32 mouse cellular contexts compared by ENCODE assay signal in genomic region chr9:112361355-112361754, GRCm38 (mm10).
DNase-seq lines count a peak whose midpoint lies in the region; ATAC-seq and TF ChIP-seq lines count a peak whose summit lies in the region.
"Had no signal": no experiment of that assay in that cellular context is flagged by ENCODE, and none has a peak within 500 bp of the region (broad histone marks: within the 10 kb centered on the region; RNA-seq: fewer than 3 reads in every experiment).

No protein-coding gene starts in this region.

- H3K9me3 ChIP-seq in forebrain, postnatal 0 days (ENCODE audit: low read length): no peaks in the 10 kb centered on the region
- no peaks in the 10 kb centered on the region for H3K9me3 ChIP-seq in forebrain, embryonic 11.5 days (ENCODE audit: control insufficient read depth, low read length)
- no peaks in the 10 kb centered on the region for H3K9me3 ChIP-seq in liver, embryonic 11.5 days (ENCODE audit: control insufficient read depth, low read length)
- H3K9me3 ChIP-seq: heart, embryonic 12.5 days; liver, embryonic 13.5 days; megakaryocyte, embryonic 14.5 days; midbrain, embryonic 12.5 days; neural tube, embryonic 12.5 days had no signal

- ATAC-seq in forebrain, postnatal 0 days: no peak
- no peak for ATAC-seq in forebrain, embryonic 11.5 days (replicated peaks; ENCODE audit: low FRiP score)
- no peak for ATAC-seq in liver, embryonic 11.5 days (replicated peaks; ENCODE audit: low FRiP score)
- ATAC-seq: forebrain, embryonic 16.5 days; inflammation-experienced regulatory T-cells, adult 6 months; lung, postnatal 0 days; Patski had no signal

- no peak overlapping the region for H3K27ac ChIP-seq in forebrain, postnatal 0 days (ENCODE audit: low read depth, low read length)
- H3K27ac ChIP-seq in forebrain, embryonic 11.5 days (ENCODE audit: low read depth, low read length): no peak overlapping the region
- H3K27ac ChIP-seq in liver, embryonic 11.5 days (ENCODE audit: low read depth, low read length): no peak overlapping the region
- H3K27ac ChIP-seq: heart, adult 2 months; hindbrain, embryonic 14.5 days; liver, embryonic 13.5 days; midbrain, embryonic 12.5 days; neural tube, embryonic 12.5 days had no signal

- no peaks in the 10 kb centered on the region for H3K36me3 ChIP-seq in forebrain, postnatal 0 days (ENCODE audit: insufficient read depth)
- no peaks in the 10 kb centered on the region for H3K36me3 ChIP-seq in forebrain, embryonic 11.5 days (ENCODE audit: control insufficient read depth, insufficient read depth, low read length)
- no peaks in the 10 kb centered on the region for H3K36me3 ChIP-seq in liver, embryonic 11.5 days (ENCODE audit: control insufficient read depth, insufficient read depth, low read length)
- H3K36me3 ChIP-seq: heart, embryonic 12.5 days; liver, embryonic 13.5 days; midbrain, embryonic 12.5 days; neural tube, embryonic 12.5 days had no signal

- no peak overlapping the region for H3K4me2 ChIP-seq in forebrain, postnatal 0 days (ENCODE audit: low read depth)
- H3K4me2 ChIP-seq in forebrain, embryonic 11.5 days (ENCODE audit: low read depth, low read length, severe bottlenecking): no peak overlapping the region
- H3K4me2 ChIP-seq in liver, embryonic 11.5 days: no peak overlapping the region
- H3K4me2 ChIP-seq: heart, embryonic 12.5 days; hindbrain, embryonic 14.5 days; liver, embryonic 13.5 days; midbrain, embryonic 12.5 days; neural tube, embryonic 12.5 days had no signal

- no peak overlapping the region for H3K9ac ChIP-seq in forebrain, postnatal 0 days
- H3K9ac ChIP-seq in forebrain, embryonic 11.5 days (ENCODE audit: low read length): no peak overlapping the region
- H3K9ac ChIP-seq in liver, embryonic 11.5 days (ENCODE audit: low read depth, low read length): no peak overlapping the region
- H3K9ac ChIP-seq: heart, embryonic 12.5 days; hindbrain, embryonic 14.5 days; liver, embryonic 13.5 days; midbrain, embryonic 12.5 days; neural tube, embryonic 12.5 days had no signal

- H3K4me1 ChIP-seq in forebrain, postnatal 0 days (ENCODE audit: insufficient read depth): no peaks in the 10 kb centered on the region
- H3K4me1 ChIP-seq in forebrain, embryonic 11.5 days (replicated peaks; ENCODE audit: control insufficient read depth, insufficient read depth, low read length): no peaks in the 10 kb centered on the region
- no peaks in the 10 kb centered on the region for H3K4me1 ChIP-seq in liver, embryonic 11.5 days (replicated peaks; ENCODE audit: control insufficient read depth, insufficient read depth, low read length)
- H3K4me1 ChIP-seq: liver, embryonic 13.5 days; megakaryocyte, embryonic 14.5 days; neural tube, embryonic 12.5 days had no signal

- WGBS in forebrain, postnatal 0 days: 65% methylated on average over 3 of the region's 3 CpGs
- WGBS in forebrain, embryonic 11.5 days: 89% methylated on average over 3 of the region's 3 CpGs
- WGBS in liver, embryonic 11.5 days: 71% methylated on average over 3 of the region's 3 CpGs

- H3K4me3 ChIP-seq in forebrain, postnatal 0 days (ENCODE audit: low read depth, low read length): no peak overlapping the region
- no peak overlapping the region for H3K4me3 ChIP-seq in forebrain, embryonic 11.5 days (ENCODE audit: low read depth, low read length)
- no peak overlapping the region for H3K4me3 ChIP-seq in liver, embryonic 11.5 days (ENCODE audit: low read depth, low read length)
- H3K4me3 ChIP-seq: erythroblast, embryonic 14.5 days; heart, adult 2 months; heart, embryonic 12.5 days; liver, embryonic 13.5 days; megakaryocyte, embryonic 14.5 days; midbrain, embryonic 12.5 days; myocyte; neural tube, embryonic 12.5 days had no signal

- no peaks in the 10 kb centered on the region for H3K27me3 ChIP-seq in forebrain, postnatal 0 days (ENCODE audit: insufficient read depth, low read length)
- no peaks in the 10 kb centered on the region for H3K27me3 ChIP-seq in forebrain, embryonic 11.5 days (ENCODE audit: control insufficient read depth, insufficient read depth, low read length)
- no peaks in the 10 kb centered on the region for H3K27me3 ChIP-seq in liver, embryonic 11.5 days (replicated peaks; ENCODE audit: control insufficient read depth, insufficient read depth, low read length)
- H3K27me3 ChIP-seq: heart, embryonic 12.5 days; liver, embryonic 13.5 days; megakaryocyte, embryonic 14.5 days; midbrain, embryonic 12.5 days; neural tube, embryonic 12.5 days; Patski had no signal

- intact Hi-C loops in left cerebral cortex, postnatal 14 days (cut with DNase I): no loop called here
- intact Hi-C loops in left cerebral cortex, postnatal 10 days (cut with DNase I): no loop called here

- no peak for TF ChIP-seq CTCF in forebrain, postnatal 0 days (IDR thresholded peaks at IDR 0.05; ENCODE audit: low read depth)

- peak; percentile 61 for DNase-seq in forebrain, postnatal 0 days
- no peak for DNase-seq in forebrain, embryonic 11.5 days (ENCODE audit: low spot score)
- peak; percentile 24 to 28 for DNase-seq in left cerebral cortex, postnatal 14 days (ENCODE audit: low spot score in 2 of 2)
- DNase-seq in left cerebral cortex, postnatal 10 days (ENCODE audit: extremely low spot score in 1 of 2, low spot score in 2 of 2): no peak
- DNase-seq in layer of hippocampus, adult 9-11 months: peak; percentile 48
- no peak for DNase-seq in cerebellum, adult 9-11 months
- no peak for DNase-seq in liver, embryonic 11.5 days (ENCODE audit: low spot score)
- DNase-seq: adrenal gland, postnatal 10 days; cerebellum, adult 11-12 months; cerebellum, postnatal 10 days; gastrocnemius, postnatal 14 days; heart, adult 2 months; heart, postnatal 4 days; kidney, adult 11 months; kidney, postnatal 14 days; left cerebral cortex, postnatal 4 days; liver, embryonic 13.5 days; lung, adult 18-20 months; lung, postnatal 4 days; thymus, adult 2 months; thymus, postnatal 36 days had no signal

Comparison
In these comparisons a context has a peak if more than half of its experiments do, and no peak if none do; other contexts are left out.
1. DNase-seq: peak in forebrain, postnatal 0 days (single experiment), left cerebral cortex, postnatal 14 days (2 of 2) and layer of hippocampus, adult 9-11 months (single experiment); none in forebrain, embryonic 11.5 days (single experiment), left cerebral cortex, postnatal 10 days (0 of 2), cerebellum, adult 9-11 months (single experiment) and liver, embryonic 11.5 days (single experiment).